Mouse (Mus musculus): ENCODE measurements around the gene Tnip3. TPM values are rescaled to one million over a fixed set of nuclear protein-coding genes. Genes with fewer than 3 reads are reported as not detected.

Gene Tnip3
- polyA plus RNA-seq, 1 experiment from 2014 or later, result not detected

GRCm38 (mm10) chr6:65615641-65616040 lies 90.5 kb downstream of the Tnip3 start:
- H3K4me2 ChIP-seq (replicated peaks), result no peak overlapping the region
- no peak for ATAC-seq (ENCODE audit: insufficient number of reproducible peaks, insufficient read depth, low FRiP score, low TSS enrichment)
- H3K27ac ChIP-seq, result no peak overlapping the region
- WGBS, result 67% methylated on average over 4 of the region's 4 CpGs
- no peak overlapping the region for H3K4me3 ChIP-seq
- no peak overlapping the region for H3K9ac ChIP-seq
- H3K36me3 ChIP-seq, result no peaks in the 10 kb centered on the region
- H3K27me3 ChIP-seq, result no peaks in the 10 kb centered on the region
- H3K4me1 ChIP-seq, result no peaks in the 10 kb centered on the region
- H3K9me3 ChIP-seq, result no peaks in the 10 kb centered on the region

- ATAC-seq (ENCODE audit: insufficient number of reproducible peaks, insufficient read depth, low FRiP score, low TSS enrichment), result no peak
Observed at GRCm38 (mm10) chr6:65621260-65621659, 96.1 kb downstream of the Tnip3 start.

DNA sequence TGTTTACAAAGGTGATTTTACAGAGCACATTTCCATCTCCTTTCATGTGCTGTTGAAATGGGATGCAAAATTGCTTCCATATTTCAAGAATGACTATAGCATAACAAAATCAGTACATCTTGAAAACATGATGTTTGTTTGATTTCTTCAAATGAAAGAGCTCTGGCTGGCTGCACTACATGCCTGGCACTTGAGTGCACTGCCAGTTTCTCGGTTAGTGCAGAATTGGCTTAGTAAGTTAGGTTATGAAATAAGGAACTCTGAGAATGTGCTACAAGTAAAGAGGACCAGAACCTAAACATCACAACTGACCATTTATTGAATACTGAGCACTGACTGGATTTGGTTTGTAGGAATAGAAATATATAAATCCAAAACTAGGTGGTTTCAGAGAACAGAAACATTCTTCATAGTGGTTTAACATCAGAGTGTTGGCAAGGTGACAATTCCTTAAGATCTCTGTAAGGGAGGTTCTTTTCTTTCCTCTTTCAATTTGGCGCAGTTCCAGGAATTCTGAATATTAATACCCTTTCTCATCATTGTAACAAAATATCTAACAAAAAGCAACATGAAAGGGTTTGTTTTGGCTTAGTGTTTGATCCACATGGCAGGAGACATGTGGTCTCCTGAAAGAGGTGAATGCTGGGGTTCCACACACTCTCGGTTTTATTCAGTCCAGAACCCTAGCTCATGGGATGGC lies 98.1 kb downstream of the Tnip3 start:
- Histone ChIP-seq H3K9ac (no peak overlapping the region), H3K27me3 (no peaks in the 10 kb centered on the region), H3K9me3 (no peaks in the 10 kb centered on the region), H3K4me2 (replicated peaks) (no peak overlapping the region), H3K4me3 (no peak overlapping the region), H3K36me3 (no peaks in the 10 kb centered on the region), H3K4me1 (no peaks in the 10 kb centered on the region), H3K27ac (no peak overlapping the region)
- WGBS, result 74% methylated on average over 3 of the region's 3 CpGs
- ATAC-seq (ENCODE audit: insufficient number of reproducible peaks, insufficient read depth, low FRiP score, low TSS enrichment), result no peak

More at GRCm38 (mm10) chr6:65621260-65621659, 96.1 kb downstream of the Tnip3 start:
- Histone ChIP-seq H3K9me3 (no peaks in the 10 kb centered on the region), H3K27me3 (no peaks in the 10 kb centered on the region), H3K36me3 (no peaks in the 10 kb centered on the region), H3K27ac (no peak overlapping the region), H3K9ac (no peak overlapping the region), H3K4me3 (no peak overlapping the region), H3K4me1 (no peaks in the 10 kb centered on the region), H3K4me2 (replicated peaks) (no peak overlapping the region)

GRCm38 (mm10) chr6:65630578-65630977 lies 105.5 kb downstream of the Tnip3 start:
- Histone ChIP-seq H3K9ac (no peak overlapping the region), H3K27me3 (no peaks in the 10 kb centered on the region), H3K4me3 (no peak overlapping the region), H3K9me3 (no peaks in the 10 kb centered on the region), H3K27ac (no peak overlapping the region), H3K4me2 (replicated peaks) (no peak overlapping the region), H3K36me3 (no peaks in the 10 kb centered on the region), H3K4me1 (no peaks in the 10 kb centered on the region)
- 85% methylated on average over 2 of the region's 2 CpGs for WGBS
- no peak for ATAC-seq (ENCODE audit: insufficient number of reproducible peaks, insufficient read depth, low FRiP score, low TSS enrichment)

- Histone ChIP-seq H3K4me3 (no peak overlapping the region), H3K36me3 (no peaks in the 10 kb centered on the region), H3K27ac (no peak overlapping the region), H3K4me2 (replicated peaks) (no peak overlapping the region), H3K9me3 (no peaks in the 10 kb centered on the region), H3K4me1 (no peaks in the 10 kb centered on the region), H3K27me3 (no peaks in the 10 kb centered on the region), H3K9ac (no peak overlapping the region)
- 74% methylated on average over 5 of the region's 5 CpGs for WGBS
- ATAC-seq (ENCODE audit: insufficient number of reproducible peaks, insufficient read depth, low FRiP score, low TSS enrichment), result no peak
Observed at GRCm38 (mm10) chr6:65632184-65632583, 107.1 kb downstream of the Tnip3 start.

DNA sequence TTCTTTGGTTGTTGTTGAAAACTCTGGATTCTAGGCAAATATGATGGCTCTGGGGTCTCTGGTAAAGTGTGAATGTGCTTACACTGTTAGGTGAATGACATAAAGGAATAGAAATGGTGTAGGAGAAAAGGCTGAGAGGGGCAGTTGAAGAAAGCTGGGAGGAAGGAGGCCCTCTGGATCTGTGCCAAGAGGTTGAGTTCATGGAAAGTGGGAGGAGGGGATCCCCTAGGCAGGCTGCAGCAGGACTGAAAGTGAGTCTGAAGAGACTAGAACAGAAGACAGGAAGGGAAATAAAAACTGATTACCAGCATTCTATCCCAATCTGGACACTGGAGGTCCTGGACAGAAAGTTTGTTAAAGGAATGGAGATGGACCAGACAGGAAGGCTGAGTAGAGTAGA lies 117.3 kb downstream of the Tnip3 start:
- no peak overlapping the region for H3K9ac ChIP-seq
- H3K27ac ChIP-seq, result no peak overlapping the region
- no peaks in the 10 kb centered on the region for H3K36me3 ChIP-seq
- no peak overlapping the region for H3K4me3 ChIP-seq
- no peaks in the 10 kb centered on the region for H3K9me3 ChIP-seq
- no peak for ATAC-seq (ENCODE audit: insufficient number of reproducible peaks, insufficient read depth, low FRiP score, low TSS enrichment)
- H3K27me3 ChIP-seq, result no peaks in the 10 kb centered on the region
- no peak overlapping the region for H3K4me2 ChIP-seq (replicated peaks)
- H3K4me1 ChIP-seq, result no peaks in the 10 kb centered on the region

DNA sequence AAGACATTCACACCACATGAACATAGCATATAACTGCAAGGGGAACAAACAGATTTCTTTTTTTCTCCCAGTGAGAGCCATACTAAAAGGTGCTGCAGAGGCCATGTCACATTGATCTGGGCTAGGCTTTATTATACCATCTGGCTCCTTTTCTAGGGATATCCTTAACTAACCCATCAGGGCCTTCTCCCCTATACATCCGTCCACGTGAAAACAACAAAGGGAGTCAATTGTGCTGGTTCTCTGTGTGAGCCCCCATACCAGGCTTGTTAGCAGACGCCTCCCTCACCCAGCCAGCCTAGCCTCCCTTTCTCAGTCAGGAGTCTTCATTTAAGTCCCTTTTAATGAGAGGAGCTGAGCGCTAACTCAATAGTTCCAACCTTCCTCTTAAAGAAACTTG lies 119.0 kb downstream of the Tnip3 start:
- 51% methylated on average over 4 of the region's 4 CpGs for WGBS
- H3K36me3 ChIP-seq, result no peaks in the 10 kb centered on the region
- no peak for ATAC-seq (ENCODE audit: insufficient number of reproducible peaks, insufficient read depth, low FRiP score, low TSS enrichment)
- H3K9ac ChIP-seq, result no peak overlapping the region
- H3K27me3 ChIP-seq, result no peaks in the 10 kb centered on the region
- H3K4me1 ChIP-seq, result no peaks in the 10 kb centered on the region
- H3K27ac ChIP-seq, result no peak overlapping the region
- H3K4me2 ChIP-seq (replicated peaks), result no peak overlapping the region
- H3K4me3 ChIP-seq, result no peak overlapping the region
- H3K9me3 ChIP-seq, result no peaks in the 10 kb centered on the region

DNA sequence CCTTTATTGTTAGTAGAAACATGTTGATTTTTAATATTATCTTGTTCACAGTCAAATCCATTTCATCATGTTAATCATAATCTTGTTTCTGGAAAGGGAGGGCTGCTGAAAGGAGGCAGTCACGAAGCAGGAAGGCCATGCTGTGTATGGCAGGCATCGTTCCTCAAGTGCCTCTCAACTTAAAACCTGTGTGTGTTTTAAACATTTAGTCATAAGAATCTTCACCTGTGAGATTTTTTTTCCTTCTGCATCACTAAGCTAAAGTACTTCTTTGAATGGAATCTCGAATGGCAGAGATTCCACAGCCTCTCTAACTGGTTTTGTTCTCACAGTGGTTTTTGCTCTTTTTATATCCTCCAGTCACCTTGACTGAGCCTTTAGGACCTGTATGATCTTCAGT lies 121.3 kb downstream of the Tnip3 start:
- Histone ChIP-seq H3K4me1 (no peaks in the 10 kb centered on the region), H3K27ac (no peak overlapping the region), H3K9me3 (no peaks in the 10 kb centered on the region), H3K4me2 (replicated peaks) (no peak overlapping the region), H3K36me3 (no peaks in the 10 kb centered on the region), H3K9ac (no peak overlapping the region), H3K27me3 (no peaks in the 10 kb centered on the region), H3K4me3 (no peak overlapping the region)
- 78% methylated on average over 3 of the region's 3 CpGs for WGBS
- ATAC-seq (ENCODE audit: insufficient number of reproducible peaks, insufficient read depth, low FRiP score, low TSS enrichment), result no peak

DNA sequence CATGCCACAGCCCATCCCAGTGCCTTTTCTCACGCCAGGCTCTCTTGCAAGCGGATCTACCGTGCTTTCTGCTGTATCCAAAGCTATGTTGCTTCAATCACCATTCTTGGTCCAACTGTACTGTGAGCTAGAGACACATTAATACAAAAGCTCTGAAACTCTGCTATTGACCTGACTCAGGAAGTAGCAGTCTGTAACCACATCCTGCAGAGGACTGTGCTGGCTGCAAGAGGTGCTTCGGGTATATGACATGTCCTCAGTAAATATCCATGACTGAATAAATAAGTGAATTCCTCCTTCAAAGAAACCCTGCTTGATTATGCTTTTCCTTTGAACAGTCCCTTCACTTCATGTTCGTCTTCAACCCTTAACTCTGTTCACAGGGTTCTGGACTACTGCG lies 122.6 kb downstream of the Tnip3 start:
- no peak for ATAC-seq (ENCODE audit: insufficient number of reproducible peaks, insufficient read depth, low FRiP score, low TSS enrichment)
- H3K9ac ChIP-seq, result no peak overlapping the region
- no peak overlapping the region for H3K4me2 ChIP-seq (replicated peaks)
- no peaks in the 10 kb centered on the region for H3K27me3 ChIP-seq
- H3K9me3 ChIP-seq, result no peaks in the 10 kb centered on the region
- H3K27ac ChIP-seq, result no peak overlapping the region
- H3K4me1 ChIP-seq, result no peaks in the 10 kb centered on the region
- 81% methylated on average over 6 of the region's 6 CpGs for WGBS
- no peak overlapping the region for H3K4me3 ChIP-seq
- H3K36me3 ChIP-seq, result no peaks in the 10 kb centered on the region

- no peak overlapping the region for H3K9ac ChIP-seq
- H3K4me1 ChIP-seq, result no peaks in the 10 kb centered on the region
- H3K27ac ChIP-seq, result no peak overlapping the region
- WGBS, result 30% methylated on average over 4 of the region's 4 CpGs
- no peak overlapping the region for H3K4me2 ChIP-seq (replicated peaks)
- ATAC-seq (ENCODE audit: insufficient number of reproducible peaks, insufficient read depth, low FRiP score, low TSS enrichment), result no peak
- H3K9me3 ChIP-seq, result no peaks in the 10 kb centered on the region
- H3K27me3 ChIP-seq, result no peaks in the 10 kb centered on the region
- no peaks in the 10 kb centered on the region for H3K36me3 ChIP-seq
- H3K4me3 ChIP-seq, result no peak overlapping the region
Observed at GRCm38 (mm10) chr6:65651376-65651775, 126.3 kb downstream of the Tnip3 start.

- no peaks in the 10 kb centered on the region for H3K27me3 ChIP-seq
- no peaks in the 10 kb centered on the region for H3K36me3 ChIP-seq
- no peaks in the 10 kb centered on the region for H3K4me1 ChIP-seq
- H3K27ac ChIP-seq, result no peak overlapping the region
- no peak overlapping the region for H3K9ac ChIP-seq
- ATAC-seq (ENCODE audit: insufficient number of reproducible peaks, insufficient read depth, low FRiP score, low TSS enrichment), result no peak
- H3K9me3 ChIP-seq, result no peaks in the 10 kb centered on the region
- H3K4me2 ChIP-seq (replicated peaks), result no peak overlapping the region
- no peak overlapping the region for H3K4me3 ChIP-seq
- 68% methylated on average over 4 of the region's 4 CpGs for WGBS
Observed at GRCm38 (mm10) chr6:65661272-65661671, 136.2 kb downstream of the Tnip3 start.

DNA sequence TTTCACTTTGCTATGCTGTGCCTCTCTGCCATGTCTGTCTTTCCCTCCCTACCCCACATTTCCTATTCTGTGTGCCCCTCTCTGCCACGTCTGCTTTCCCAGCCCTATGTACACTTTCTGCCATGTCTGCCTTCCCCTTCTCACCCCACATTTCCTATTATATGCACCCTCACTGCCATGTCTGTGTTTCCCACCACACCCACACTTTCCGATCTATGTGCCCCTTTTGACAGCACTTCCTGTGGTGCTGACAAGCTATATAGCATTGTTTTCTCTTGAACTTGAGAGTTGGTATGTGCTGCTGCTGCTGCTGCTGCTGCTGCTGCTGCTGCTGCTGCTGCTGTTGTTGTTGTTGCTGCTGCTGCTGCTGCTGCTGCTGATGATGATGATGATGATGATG lies 136.9 kb downstream of the Tnip3 start:
- no peaks in the 10 kb centered on the region for H3K36me3 ChIP-seq
- WGBS, result 48% methylated on average over 2 of the region's 2 CpGs
- H3K4me1 ChIP-seq, result no peaks in the 10 kb centered on the region
- H3K4me3 ChIP-seq, result no peak overlapping the region
- no peak overlapping the region for H3K9ac ChIP-seq
- no peak for ATAC-seq (ENCODE audit: insufficient number of reproducible peaks, insufficient read depth, low FRiP score, low TSS enrichment)
- no peaks in the 10 kb centered on the region for H3K9me3 ChIP-seq
- H3K4me2 ChIP-seq (replicated peaks), result no peak overlapping the region
- no peaks in the 10 kb centered on the region for H3K27me3 ChIP-seq
- no peak overlapping the region for H3K27ac ChIP-seq

DNA sequence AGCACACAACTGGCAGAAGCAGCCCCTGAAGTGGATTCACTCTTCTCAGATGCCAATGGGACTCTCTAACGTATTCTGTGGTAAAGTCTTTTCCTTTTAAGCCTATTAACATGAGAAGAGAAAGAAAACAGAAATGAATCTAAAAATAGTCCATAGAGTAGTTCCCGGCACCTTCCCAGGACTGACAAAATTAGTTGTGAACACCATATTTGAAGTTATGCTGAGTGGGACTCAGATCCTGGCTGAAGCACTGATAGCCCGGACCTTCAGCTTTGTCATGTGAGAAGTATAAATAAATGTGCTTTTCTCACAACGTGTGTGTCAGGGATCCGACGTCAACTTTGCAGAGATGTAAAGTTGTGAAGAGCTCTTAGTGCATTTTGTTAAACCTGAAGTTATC lies 138.9 kb downstream of the Tnip3 start:
- no peaks in the 10 kb centered on the region for H3K4me1 ChIP-seq
- H3K27me3 ChIP-seq, result no peaks in the 10 kb centered on the region
- no peak overlapping the region for H3K27ac ChIP-seq
- no peaks in the 10 kb centered on the region for H3K36me3 ChIP-seq
- 74% methylated on average over 6 of the region's 6 CpGs for WGBS
- ATAC-seq (ENCODE audit: insufficient number of reproducible peaks, insufficient read depth, low FRiP score, low TSS enrichment), result no peak
- H3K4me3 ChIP-seq, result no peak overlapping the region
- no peak overlapping the region for H3K9ac ChIP-seq
- H3K9me3 ChIP-seq, result no peaks in the 10 kb centered on the region
- H3K4me2 ChIP-seq (replicated peaks), result no peak overlapping the region

All from embryonic facial prominence, embryonic 12.5 days (tissue).